Mouse (Mus musculus) forebrain, embryonic 16.5 days (tissue): ENCODE measurements around the gene Unc5b. TPM values are rescaled to one million over a fixed set of nuclear protein-coding genes. Genes with fewer than 3 reads are reported as not detected.

Experiments used
- ATAC-seq: fragments of 200-750 bp; cut with Nextera tagmentation; 2 replicates; pipeline ENCODE4 v1.8.0; 2017; ENCODE audit warnings: mild to moderate bottlenecking, moderate library complexity
- H3K27ac ChIP-seq: fragments of 300-500 bp; sonication (generic); 2 replicates; pipeline ENCODE4 v1.5.1; 2014; ENCODE audit warnings: low read length, control low read depth
- H3K27me3 ChIP-seq: fragments of 300-500 bp; sonication (generic); replicated peaks from 2 replicates; pipeline ENCODE4 v1.6.1; 2014; ENCODE audit warnings: low read length; ENCODE audit not compliant: control insufficient read depth, insufficient read depth
- H3K36me3 ChIP-seq: fragments of 300-500 bp; sonication (generic); 2 replicates; pipeline ENCODE4 v1.6.1; 2014; ENCODE audit not compliant: control insufficient read depth, insufficient read depth
- H3K4me1 ChIP-seq: fragments of 300-500 bp; sonication (generic); replicated peaks from 2 replicates; pipeline ENCODE4 v1.6.1; 2014; ENCODE audit warnings: low read length; ENCODE audit not compliant: control insufficient read depth, insufficient read depth
- H3K4me2 ChIP-seq: fragments of 300-500 bp; sonication (generic); 2 replicates; pipeline ENCODE4 v1.6.1; 2014; ENCODE audit warnings: mild to moderate bottlenecking, low read length, control low read depth
- H3K4me3 ChIP-seq: fragments of 300-500 bp; sonication (generic); replicated peaks from 2 replicates; pipeline ENCODE4 v1.5.1; 2014; ENCODE audit warnings: mild to moderate bottlenecking, low read length, control low read depth
- H3K9ac ChIP-seq: fragments of 300-500 bp; sonication (generic); replicated peaks from 2 replicates; pipeline ENCODE4 v1.6.1; 2014; ENCODE audit warnings: low read depth, low read length, control low read depth
- H3K9me3 ChIP-seq: fragments of 300-500 bp; sonication (generic); 2 replicates; pipeline ENCODE4 v1.6.1; 2016; ENCODE audit warnings: low read length; ENCODE audit not compliant: control insufficient read depth
- WGBS: fragments of 180-500 bp; shearing (Covaris S2); extraction: QIAGEN DNeasy Blood & Tissue Kit; methylation state at CpG from one replicate; pipeline ENCODE4 v1.1.7; 2014; 5-methylcytosine and 5-hydroxymethylcytosine counted together
- polyA plus RNA-seq: library from polyadenylated mRNA; unstranded; fragments of >200 nt; fragmentation: Nextera tagmentation; extraction: Ambion mirVana; gene quantifications from 2 replicates; pipeline ENCODE4 v1.2.1, GENCODE M21; 2015

The Unc5b gene
- polyA plus RNA-seq, 1 experiment from 2014 or later, result 2.6 TPM

DNA sequence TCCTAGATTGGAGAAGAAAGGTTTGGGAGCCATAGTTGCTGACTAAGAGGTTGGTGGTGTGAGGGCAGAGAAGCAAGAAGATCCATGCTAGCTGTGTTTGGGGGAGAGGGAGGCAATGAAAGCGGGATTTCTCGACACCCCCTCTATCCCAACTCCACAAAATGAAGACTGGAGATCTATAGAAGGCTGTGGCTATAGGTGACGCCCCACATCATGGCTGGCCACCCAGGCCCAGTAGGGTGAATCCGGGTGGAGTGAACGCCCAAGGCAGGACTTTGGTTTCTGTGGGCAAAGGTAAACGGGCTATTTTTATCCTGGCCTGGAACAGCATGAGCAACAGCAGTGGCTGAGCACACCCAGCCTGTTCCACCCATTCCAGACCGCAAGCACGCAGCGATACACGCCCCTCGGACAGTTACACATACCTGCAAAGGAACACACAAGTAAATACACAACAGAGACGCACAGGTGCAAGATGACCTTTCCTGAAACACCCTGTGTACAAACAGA is 1.3 kb upstream of the Unc5b start:
- Histone ChIP-seq H3K27ac (no peak overlapping the region), H3K27me3 (peaks cover 28% of the 10 kb centered on the region), H3K9me3 (no peaks in the 10 kb centered on the region), H3K9ac (no peak overlapping the region), H3K4me1 (peaks cover 23% of the 10 kb centered on the region), H3K36me3 (no peaks in the 10 kb centered on the region), H3K4me2 (no peak overlapping the region), H3K4me3 (no peak overlapping the region)
- 79% methylated on average over 12 of the region's 12 CpGs for WGBS
- ATAC-seq, result no peak

DNA sequence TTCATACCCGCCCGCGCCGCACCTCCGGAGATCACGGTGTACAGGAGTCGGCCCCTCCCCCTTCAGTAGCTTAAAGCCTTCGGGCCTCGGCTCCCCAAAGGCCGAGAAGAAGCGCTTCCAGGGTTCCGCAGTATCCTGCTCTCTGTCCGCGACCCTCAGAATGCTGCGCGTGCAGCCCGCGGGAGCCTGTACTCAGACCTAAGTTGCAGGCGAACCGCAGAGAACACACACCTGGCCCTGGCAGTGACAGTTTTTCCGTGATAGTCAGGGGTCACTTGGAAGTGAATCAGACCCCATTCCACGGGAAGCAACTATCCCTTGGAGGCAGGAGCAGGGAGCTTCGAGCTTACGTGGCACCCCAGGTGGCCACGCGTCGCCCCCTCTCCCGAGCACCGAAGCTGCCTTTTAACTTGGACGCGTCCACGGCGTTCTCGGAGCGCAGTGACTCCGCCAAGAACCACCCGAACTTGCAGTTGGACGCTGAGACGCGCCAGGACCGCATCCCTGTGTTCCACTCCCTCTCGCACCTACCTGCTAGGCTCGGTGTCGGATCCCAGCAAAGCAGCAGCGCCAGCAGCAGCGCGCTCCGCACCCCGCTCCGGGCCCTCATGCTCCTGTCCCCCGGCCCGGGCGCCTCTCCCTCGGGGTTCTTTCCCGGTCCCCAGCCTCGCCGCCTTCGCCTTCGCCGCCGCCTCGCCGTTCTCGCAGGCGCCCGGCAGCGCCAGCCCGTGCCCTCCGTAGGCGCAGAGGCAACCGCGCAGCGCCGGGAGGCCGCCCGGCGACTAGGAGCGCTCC is 628 bp downstream of the Unc5b start:
- ATAC-seq, result peak; percentile 24; the same call in 1 of the 2 replicates
- peaks cover 39% of the 10 kb centered on the region for H3K4me1 ChIP-seq
- H3K9me3 ChIP-seq, result no peaks in the 10 kb centered on the region
- H3K36me3 ChIP-seq, result no peaks in the 10 kb centered on the region
- peaks cover 28% of the 10 kb centered on the region for H3K27me3 ChIP-seq
- WGBS, result under 1% methylated on average over 78 of the region's 78 CpGs
- H3K4me3 ChIP-seq, result peak overlapping the region; percentile 53
- peak overlapping the region; percentile 83 for H3K4me2 ChIP-seq
- peak overlapping the region; percentile 53 for H3K9ac ChIP-seq
- no peak overlapping the region for H3K27ac ChIP-seq

DNA sequence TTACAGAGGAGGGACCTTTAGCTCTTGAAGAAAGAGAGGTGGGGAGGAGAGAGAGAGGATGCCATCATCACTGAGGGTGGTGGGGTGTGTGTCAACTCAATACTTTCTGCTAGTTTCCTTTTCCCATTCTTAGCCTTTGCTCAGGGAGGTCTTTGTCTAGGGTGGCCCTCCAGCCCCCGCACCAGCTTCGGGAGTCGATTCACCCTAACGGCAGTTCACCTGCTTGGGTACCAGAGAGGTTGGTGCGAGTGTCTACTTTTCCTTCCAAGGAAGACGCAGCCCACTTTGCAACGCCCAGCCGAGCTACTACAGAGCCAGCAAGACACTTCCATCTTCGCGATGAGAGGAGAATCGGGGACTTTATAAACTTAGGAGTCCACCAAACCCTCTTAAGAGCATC is 1.4 kb downstream of the Unc5b start:
- 0% methylated on average over 11 of the region's 11 CpGs for WGBS
- no peaks in the 10 kb centered on the region for H3K36me3 ChIP-seq
- H3K4me1 ChIP-seq, result peaks cover 39% of the 10 kb centered on the region
- no peak overlapping the region for H3K9ac ChIP-seq
- peak overlapping the region; percentile 83 for H3K4me2 ChIP-seq
- H3K27me3 ChIP-seq, result peaks cover 28% of the 10 kb centered on the region
- no peaks in the 10 kb centered on the region for H3K9me3 ChIP-seq
- H3K4me3 ChIP-seq, result peak overlapping the region; percentile 53
- H3K27ac ChIP-seq, result no peak overlapping the region
- ATAC-seq, result no peak

DNA sequence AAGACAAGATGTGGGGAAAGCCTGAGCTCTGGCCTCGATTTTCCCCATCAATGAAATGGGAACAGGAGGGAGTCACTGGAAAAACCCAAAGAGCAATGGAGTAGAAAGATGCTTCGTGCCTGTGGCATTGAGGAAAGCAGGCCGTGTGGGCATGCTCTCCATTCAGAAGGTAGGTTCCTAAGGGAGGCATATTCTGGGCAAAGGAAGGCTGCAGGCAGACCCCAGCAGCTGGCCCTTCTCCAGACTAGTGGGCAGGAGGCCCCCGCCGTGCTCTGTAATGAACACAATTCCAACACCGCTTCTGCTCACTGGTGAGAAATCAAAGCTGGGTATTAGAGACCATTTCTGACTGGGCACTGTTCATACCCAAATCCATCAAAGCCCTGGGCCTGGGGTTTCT is 2.3 kb downstream of the Unc5b start:
- Histone ChIP-seq H3K4me2 (no peak overlapping the region), H3K36me3 (no peaks in the 10 kb centered on the region), H3K9ac (no peak overlapping the region), H3K27me3 (peaks cover 28% of the 10 kb centered on the region), H3K4me1 (peaks cover 39% of the 10 kb centered on the region), H3K27ac (no peak overlapping the region), H3K9me3 (no peaks in the 10 kb centered on the region), H3K4me3 (peak overlapping the region; percentile 12; the same call in 1 of the 2 replicates)
- 37% methylated on average over 6 of the region's 6 CpGs for WGBS
- no peak for ATAC-seq

DNA sequence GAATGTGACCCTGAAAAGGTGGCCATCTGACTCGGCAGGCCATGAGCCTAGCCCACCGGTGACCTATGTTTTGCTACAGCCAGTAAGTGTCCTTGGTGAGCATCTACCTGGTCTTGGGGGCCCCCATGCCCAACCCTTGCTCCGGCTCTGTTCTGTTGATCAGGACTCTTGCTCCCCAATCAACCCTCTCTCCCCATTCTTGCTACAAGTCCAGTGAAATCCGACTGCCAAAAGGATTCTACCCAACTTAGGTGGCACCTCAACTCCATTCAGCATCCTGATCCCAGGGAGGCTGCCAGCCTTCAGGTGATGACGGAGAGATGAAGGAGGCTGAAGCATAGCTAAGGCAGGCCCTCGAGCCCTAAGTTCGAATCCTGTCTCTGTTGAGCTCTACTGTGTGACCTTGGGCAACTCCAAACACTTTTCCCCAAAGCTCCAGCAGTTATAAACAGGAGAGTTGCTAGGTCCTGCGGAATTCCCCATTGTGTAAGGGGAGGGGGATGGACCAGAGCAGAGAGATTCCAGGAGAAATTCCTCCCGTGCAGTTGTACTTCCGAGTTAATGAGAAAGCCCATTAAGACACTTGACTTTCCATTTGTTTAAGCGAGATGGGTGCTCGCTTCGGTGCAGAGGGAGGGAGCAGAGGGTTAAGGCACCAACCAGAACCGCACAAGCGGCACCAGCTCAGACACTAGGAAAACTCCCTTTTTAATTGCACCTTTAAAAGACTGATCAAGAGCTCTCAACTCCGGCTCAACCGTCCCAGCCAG is 3.3 kb downstream of the Unc5b start:
- H3K27ac ChIP-seq, result no peak overlapping the region
- no peak overlapping the region for H3K4me3 ChIP-seq
- H3K27me3 ChIP-seq, result peaks cover 27% of the 10 kb centered on the region
- 45% methylated on average over 17 of the region's 17 CpGs for WGBS
- peaks cover 39% of the 10 kb centered on the region for H3K4me1 ChIP-seq
- H3K9me3 ChIP-seq, result no peaks in the 10 kb centered on the region
- no peaks in the 10 kb centered on the region for H3K36me3 ChIP-seq
- H3K4me2 ChIP-seq, result no peak overlapping the region
- no peak overlapping the region for H3K9ac ChIP-seq
- ATAC-seq, result no peak

DNA sequence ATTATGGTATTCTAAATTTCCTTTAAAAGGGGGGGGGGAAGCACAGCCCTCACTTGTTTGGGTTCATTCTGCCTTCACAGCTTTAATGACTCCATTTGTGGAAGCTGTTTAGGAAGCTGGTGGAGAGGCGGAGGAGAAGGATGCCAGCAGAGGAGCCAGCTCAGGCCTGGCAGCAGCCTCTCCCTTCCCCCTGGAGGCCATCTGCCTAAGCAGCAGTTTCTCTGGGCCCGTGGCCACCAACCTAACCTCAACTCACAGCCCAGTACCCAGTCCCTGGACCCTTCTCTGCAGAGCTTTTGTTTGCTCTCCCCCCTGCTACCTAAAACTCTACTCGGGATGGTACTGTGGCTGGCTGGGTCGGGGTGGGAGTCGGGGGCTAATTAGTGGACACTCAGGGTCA is 4.1 kb downstream of the Unc5b start:
- H3K4me2 ChIP-seq, result peak overlapping the region; percentile 88
- no peak overlapping the region for H3K27ac ChIP-seq
- H3K4me3 ChIP-seq, result peak overlapping the region; percentile 45
- ATAC-seq, result no peak
- peaks cover 22% of the 10 kb centered on the region for H3K27me3 ChIP-seq
- no peaks in the 10 kb centered on the region for H3K36me3 ChIP-seq
- H3K4me1 ChIP-seq, result peaks cover 39% of the 10 kb centered on the region
- WGBS, result 5% methylated on average over 5 of the region's 5 CpGs
- peak overlapping the region; percentile 53; the same call in 1 of the 2 replicates for H3K9ac ChIP-seq
- no peaks in the 10 kb centered on the region for H3K9me3 ChIP-seq

DNA sequence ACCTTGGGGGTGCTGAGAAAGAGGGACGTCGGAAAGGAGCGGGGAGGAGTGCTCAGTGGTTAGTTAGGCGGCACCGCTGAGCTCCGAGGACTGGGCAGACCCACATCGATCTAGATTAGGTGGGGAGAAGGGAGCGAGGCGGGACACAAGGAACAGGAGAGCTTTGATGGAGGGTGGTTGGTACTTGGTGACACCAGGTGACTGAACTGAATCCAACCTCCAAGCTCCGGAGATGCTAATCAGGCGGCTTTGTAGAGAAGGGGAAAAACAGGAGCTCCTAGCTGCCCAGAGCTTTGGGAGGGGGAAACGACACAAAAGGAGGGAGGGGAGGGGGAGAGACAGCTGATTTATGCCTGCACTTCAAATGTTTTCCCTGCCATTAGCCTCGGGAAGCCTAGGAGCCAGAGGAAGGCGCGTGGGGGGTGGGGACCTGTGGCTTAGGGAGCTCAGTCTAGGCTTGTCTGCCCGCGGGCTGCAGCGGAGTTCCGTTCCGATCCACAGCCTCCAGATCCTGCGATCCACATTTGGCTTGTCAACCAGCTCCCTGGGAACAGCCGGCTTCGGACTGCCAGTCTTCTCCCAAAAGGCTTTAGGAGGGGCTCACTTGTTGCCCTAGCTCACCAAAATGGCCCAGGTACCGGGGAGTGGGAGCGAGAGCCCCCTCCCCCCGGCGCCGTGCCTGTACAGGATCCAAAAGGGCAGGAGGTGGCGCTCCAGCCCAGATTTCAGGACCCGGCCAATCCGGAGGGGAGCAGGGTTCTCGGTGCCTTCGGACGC is 4.7 kb downstream of the Unc5b start:
- H3K4me2 ChIP-seq, result peak overlapping the region; percentile 88
- peak overlapping the region; percentile 53 for H3K9ac ChIP-seq
- no peaks in the 10 kb centered on the region for H3K9me3 ChIP-seq
- H3K4me3 ChIP-seq, result peak overlapping the region; percentile 45
- WGBS, result 2% methylated on average over 34 of the region's 34 CpGs
- peaks cover 38% of the 10 kb centered on the region for H3K4me1 ChIP-seq
- peaks cover 21% of the 10 kb centered on the region for H3K27me3 ChIP-seq
- ATAC-seq, result no peak
- no peak overlapping the region for H3K27ac ChIP-seq
- no peaks in the 10 kb centered on the region for H3K36me3 ChIP-seq

DNA sequence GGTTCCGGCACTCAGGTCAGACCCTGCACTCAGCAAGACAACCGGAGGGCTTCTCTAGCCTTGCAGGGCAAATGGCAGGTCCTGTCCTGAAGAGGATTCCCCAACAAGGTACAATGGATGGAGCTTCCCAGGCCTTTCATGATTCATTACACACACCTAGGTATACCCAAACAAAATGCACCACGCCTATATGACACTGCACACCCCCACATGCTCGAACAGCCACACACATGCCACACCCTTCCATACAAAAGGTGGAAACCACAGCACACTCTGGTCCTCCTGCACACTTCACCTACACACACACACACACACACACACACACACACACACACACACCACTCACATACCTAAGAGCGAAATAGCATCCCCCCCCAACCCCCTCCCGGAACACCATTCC is 5.4 kb downstream of the Unc5b start:
- no peak overlapping the region for H3K9ac ChIP-seq
- peaks cover 21% of the 10 kb centered on the region for H3K27me3 ChIP-seq
- WGBS, result 63% methylated on average over 6 of the region's 6 CpGs
- H3K4me1 ChIP-seq, result peaks cover 37% of the 10 kb centered on the region
- H3K36me3 ChIP-seq, result no peaks in the 10 kb centered on the region
- peak overlapping the region; percentile 45; the same call in 1 of the 2 replicates for H3K4me3 ChIP-seq
- H3K9me3 ChIP-seq, result no peaks in the 10 kb centered on the region
- no peak for ATAC-seq
- H3K4me2 ChIP-seq, result peak overlapping the region; percentile 88
- no peak overlapping the region for H3K27ac ChIP-seq

DNA sequence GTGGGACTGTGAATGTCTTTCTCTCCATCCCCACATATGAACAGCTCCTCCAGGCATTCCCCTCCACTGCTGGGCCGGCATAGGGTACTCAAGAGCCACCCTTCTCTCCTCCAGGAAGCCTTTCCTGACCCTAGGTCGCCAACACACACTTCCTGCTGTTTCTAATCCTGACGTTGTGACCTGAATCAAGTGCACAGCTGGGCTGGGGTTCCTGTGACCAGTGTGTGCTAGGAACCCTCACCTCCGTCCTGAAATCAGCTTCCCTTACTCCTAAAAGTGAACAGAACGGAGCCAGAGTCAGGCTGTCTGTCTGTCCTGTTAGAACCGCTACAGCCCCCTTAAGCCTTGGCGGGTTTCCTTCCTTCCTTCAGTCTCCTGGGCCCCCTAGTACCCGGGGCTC is 7.6 kb downstream of the Unc5b start:
- Histone ChIP-seq H3K27ac (no peak overlapping the region), H3K9ac (no peak overlapping the region), H3K9me3 (no peaks in the 10 kb centered on the region), H3K4me2 (no peak overlapping the region), H3K4me1 (peaks cover 19% of the 10 kb centered on the region), H3K27me3 (peaks cover 7% of the 10 kb centered on the region; the same call in 1 of the 2 replicates), H3K4me3 (no peak overlapping the region), H3K36me3 (no peaks in the 10 kb centered on the region)
- WGBS, result 57% methylated on average over 8 of the region's 8 CpGs
- ATAC-seq, result no peak
